Mouse (Mus musculus) layer of hippocampus, adult 9-11 months (tissue): Measurements from ENCODE around the gene Vmn1r211.
"Not testable (repeated sequence)": the region's sequence is repeated elsewhere in the genome, so short reads cannot be mapped to it uniquely, and the experiment has no call there.

Source experiments
- DNase-seq: peaks from one replicate; pipeline ENCODE4 v3.0.0; 2022

The Vmn1r211 gene

DNA sequence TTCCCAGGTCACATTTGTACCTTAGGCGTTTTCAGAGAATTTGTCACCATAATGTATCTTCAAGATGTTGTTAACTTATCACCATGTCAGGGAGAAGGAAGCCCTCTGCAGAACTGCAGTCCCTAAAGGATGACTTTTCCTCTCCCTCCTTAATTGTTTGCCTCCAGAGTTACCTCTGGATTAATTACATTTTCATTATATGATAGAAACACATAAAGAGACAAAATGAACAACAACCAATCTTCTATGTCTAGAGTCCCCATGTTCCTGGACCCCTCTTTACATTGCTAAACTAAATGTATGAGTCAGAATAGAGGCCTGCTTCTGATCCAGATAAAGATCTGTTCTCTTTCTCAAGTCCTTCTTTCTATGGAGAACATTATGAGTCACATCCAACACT, at the start of gene Vmn1r211:
Gene Vmn1r211 (minus strand): TSS at position 101 of the 400 bp plus-strand sequence.
- no peak for DNase-seq

DNA sequence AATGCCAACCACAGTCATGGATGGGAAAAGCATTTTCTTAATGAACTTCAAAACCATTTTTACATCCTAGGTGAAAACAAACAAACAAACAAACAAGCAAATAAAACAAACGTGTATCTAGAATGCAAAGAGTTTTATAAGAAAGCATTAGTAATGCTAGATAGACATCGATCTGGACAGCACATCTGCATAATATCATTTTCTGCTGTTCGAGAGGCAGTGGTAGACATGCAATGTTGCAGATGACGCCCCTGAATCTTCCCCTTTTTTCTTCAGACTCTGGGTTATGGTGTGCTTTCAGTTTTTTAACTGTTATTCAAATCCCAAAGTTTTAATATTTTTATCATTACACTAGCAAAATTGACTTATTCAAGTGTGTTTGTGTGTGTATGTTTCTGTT, 26.7 kb upstream of the Vmn1r211 start, which contains the start of gene Vmn1r212:
Gene Vmn1r212 (minus strand): TSS at position 101 of the 400 bp plus-strand sequence.
- DNase-seq: no peak

DNA sequence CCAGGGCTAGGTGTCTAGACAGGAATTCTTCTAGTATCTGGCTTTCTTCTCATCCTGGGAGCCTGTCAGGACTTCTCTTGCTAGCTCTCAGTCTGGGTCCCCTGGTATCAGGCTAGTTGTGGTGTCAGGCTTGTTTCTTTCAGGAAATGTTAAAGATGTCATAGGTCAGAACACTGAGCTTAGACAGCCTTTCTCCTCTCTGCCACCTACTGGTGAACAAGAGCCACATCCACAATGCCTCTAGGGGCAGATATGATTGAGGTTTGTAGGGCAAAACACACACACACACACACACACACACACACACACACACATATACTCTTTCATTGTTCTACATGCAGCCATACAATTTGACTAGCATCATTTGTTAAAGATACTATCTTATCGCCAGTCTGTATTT, 21.9 kb upstream of the Vmn1r211 start:
- DNase-seq: no peak

DNA sequence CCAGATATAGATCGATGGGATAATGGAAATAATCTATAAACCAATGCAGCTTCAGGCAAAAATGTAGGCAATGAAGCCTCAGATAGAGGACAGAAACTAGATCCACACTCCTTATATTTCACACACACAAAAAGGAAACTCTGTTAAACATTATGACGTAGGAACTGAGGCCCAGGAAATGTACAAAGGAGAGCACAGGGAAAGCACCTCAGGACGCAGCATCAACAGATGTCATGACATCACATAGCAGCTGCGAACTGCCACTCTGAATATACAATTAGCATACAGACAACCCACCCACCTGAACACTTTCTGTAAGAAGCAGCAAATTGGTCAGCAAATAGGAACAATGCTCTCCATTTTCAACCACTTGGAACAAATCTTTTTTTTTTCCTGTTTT, 2.6 kb downstream of the Vmn1r211 start:
- DNase-seq: no peak

DNA sequence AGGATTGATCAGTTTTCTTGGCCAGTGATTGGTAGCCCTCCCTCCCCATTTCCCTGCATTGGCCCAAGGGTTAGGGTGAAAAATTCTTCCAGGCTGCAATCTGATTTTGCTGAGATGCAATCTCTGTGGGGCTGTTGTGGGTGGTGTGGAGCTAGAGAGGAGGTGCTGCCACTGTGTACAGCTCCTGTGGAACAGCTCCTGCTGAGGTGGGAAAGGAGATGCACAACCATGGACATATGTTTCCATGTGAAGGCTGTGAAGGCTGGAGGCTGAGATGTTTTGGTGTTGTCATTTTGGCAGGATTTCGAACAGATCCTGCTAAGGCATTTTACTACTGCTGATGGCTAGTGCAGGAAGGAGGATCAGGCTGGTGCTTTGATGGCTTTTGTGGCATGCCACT, 10.6 kb downstream of the Vmn1r211 start:
- DNase-seq: no peak

DNA sequence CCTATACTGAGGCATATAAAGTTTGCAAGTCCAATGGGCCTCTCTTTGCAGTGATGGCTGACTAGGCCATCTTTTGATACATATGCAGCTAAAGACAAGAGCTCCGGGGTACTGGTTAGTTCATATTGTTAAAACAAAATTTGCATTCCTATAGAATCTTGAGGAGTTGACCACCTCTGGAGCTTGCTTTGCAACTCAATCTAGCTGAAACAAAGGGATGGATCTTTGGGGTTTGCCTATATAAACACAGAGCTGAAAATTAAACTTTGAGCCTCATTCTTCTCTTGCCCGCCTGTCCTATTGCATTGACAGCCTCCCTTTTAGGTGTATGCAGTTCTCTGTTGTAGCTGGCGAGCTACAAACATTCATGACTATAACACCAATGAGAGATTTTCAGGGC, 13.1 kb downstream of the Vmn1r211 start:
- not testable (repeated sequence) for DNase-seq

DNA sequence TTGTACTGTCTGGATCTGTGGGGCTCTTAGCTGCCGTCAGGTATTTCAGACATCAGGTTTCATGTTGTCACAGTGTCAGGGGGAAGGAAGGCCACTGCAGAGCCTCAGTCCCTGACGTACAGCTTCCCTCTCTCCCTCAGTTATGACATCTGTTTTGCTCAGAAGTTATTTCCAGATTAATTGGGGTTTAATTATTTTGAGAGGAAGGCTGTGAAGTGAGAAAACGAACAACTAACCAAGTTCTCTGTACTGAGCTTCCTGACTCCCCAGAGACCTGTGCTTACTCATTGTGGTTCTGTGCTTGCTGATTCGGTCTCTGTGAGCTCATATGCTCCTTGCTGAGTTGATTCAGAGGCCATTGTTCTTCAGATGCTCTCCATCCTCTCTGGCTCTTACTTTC, 26.1 kb downstream of the Vmn1r211 start, which contains the start of gene Vmn1r210:
Gene Vmn1r210 (minus strand): TSS at position 101 of the 400 bp plus-strand sequence.
- no peak for DNase-seq

DNA sequence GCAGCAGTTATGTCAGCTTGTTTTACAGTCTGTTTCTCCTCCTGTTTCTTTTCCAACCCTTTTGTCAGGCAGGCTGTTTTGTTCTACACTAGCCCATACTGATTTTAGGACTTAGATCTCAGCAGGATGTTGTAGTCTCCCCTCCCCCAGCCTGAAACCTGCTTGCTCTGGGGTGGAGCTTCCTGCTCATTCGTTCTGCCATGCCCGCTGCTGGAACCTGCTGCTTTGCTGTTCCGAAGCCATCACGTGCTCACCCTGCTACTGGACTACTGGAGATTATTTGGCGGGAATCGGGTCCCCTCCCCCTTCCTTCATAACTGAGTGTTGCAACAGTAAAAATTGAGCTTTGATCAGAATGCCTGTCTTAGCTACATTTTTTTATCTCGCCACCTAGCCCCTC, 28.0 kb downstream of the Vmn1r211 start:
- not testable (repeated sequence) for DNase-seq

DNA sequence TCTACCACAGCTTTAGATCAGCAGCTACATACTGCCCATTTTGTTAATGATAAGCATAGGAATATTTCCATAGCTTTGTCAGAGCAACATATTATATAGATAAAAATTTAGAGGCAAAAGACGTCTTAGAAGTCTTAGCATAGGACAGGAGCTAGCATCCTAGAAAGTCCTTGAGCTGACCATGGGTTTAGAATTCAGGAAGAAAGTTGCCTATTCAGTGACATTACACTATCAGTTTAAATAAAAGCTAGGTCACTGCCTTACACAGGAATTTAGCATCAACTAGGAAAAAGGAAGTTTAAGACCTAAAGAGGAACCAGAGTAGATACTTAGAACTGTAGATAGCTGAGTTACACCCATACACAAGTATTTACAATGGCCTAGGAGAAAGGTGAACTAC, 35.8 kb downstream of the Vmn1r211 start:
- DNase-seq: not testable (repeated sequence)

DNA sequence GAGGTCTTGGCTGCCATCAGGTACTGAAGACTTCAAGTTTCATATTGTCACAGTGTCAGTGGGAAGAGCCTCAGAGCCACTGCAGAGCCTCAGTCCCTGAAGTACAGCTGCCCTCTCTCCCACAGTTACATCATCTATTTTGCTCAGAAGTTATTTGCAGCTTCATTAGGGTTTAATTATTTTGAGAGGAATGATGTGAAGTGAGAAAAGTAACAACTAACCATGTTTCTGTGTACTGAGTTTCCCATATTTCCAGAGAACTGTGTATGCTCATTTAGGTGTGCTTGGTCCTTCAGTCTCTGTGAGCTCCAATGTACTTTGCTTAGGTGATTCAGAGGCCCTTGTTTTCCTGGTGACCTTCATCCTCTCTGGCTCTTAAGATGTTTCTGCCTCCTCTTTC, 47.8 kb downstream of the Vmn1r211 start, which contains the start of gene Vmn1r209:
Gene Vmn1r209 (minus strand): TSS at position 101 of the 400 bp plus-strand sequence.
- DNase-seq: not testable (repeated sequence)
